Mouse (Mus musculus) forebrain, embryonic 10.5 days (tissue): ENCODE results near the gene Fkbpl. TPM values are rescaled to one million over a fixed set of nuclear protein-coding genes. Genes with fewer than 3 reads are reported as not detected.
A peak's percentile ranks its signal among the peaks of the same experiment; 100 is the strongest.

Experiments used
- DNase-seq: peaks from one replicate; pipeline ENCODE4 v3.0.0-alpha.2; 2017; ENCODE audit warnings: low spot score; ENCODE audit errors: extremely low spot score
- H3K27ac ChIP-seq: fragments of 300-500 bp; sonication (generic); 2 replicates; pipeline ENCODE4 v1.5.1; 2016; ENCODE audit warnings: mild to moderate bottlenecking
- H3K27me3 ChIP-seq: fragments of 300-500 bp; sonication (generic); 2 replicates; pipeline ENCODE4 v1.6.1; 2016; ENCODE audit warnings: mild to moderate bottlenecking; ENCODE audit not compliant: poor library complexity, severe bottlenecking
- H3K36me3 ChIP-seq: fragments of 300-500 bp; sonication (generic); replicated peaks from 2 replicates; pipeline ENCODE4 v1.6.1; 2016; ENCODE audit warnings: mild to moderate bottlenecking, moderate library complexity
- H3K4me1 ChIP-seq: fragments of 300-500 bp; sonication (generic); 2 replicates; pipeline ENCODE4 v1.6.1; 2016
- H3K4me3 ChIP-seq: fragments of 300-500 bp; sonication (generic); 2 replicates; pipeline ENCODE4 v1.5.1; 2016; ENCODE audit warnings: mild to moderate bottlenecking, moderate library complexity
- H3K9me3 ChIP-seq: fragments of 300-500 bp; sonication (generic); 2 replicates; pipeline ENCODE4 v1.6.1; 2016; ENCODE audit warnings: mild to moderate bottlenecking, moderate library complexity
- WGBS: fragments of 180-500 bp; shearing (Covaris S2); methylation state at CpG from one replicate; pipeline ENCODE4 v1.1.7; 2016; 5-methylcytosine and 5-hydroxymethylcytosine counted together
- polyA plus RNA-seq: library from polyadenylated mRNA; unstranded; fragments of >200 nt; fragmentation: Nextera tagmentation; extraction: Ambion mirVana; gene quantifications from 2 replicates; pipeline ENCODE4 v1.2.1, GENCODE M21; 2016

Gene Fkbpl
- 14.8 and 15.5 TPM in 2 replicates for polyA plus RNA-seq

GRCm38 (mm10) chr17:34644608-34645007 is at the start of gene Fkbpl:
TSS of gene Fkbpl (plus strand) at chr17:34644764.
- Histone ChIP-seq H3K9me3 (no peaks in the 10 kb centered on the region), H3K4me3 (peak within 1 kb of the TSS; percentile 99), H3K36me3 (peaks cover 21% of the 10 kb centered on the region), H3K27ac (peak within 1 kb of the TSS; percentile 80), H3K27me3 (no peaks in the 10 kb centered on the region), H3K4me1 (peaks cover 54% of the 10 kb centered on the region)
- DNase-seq, result peak; percentile 94
- WGBS, result 1% methylated on average over 16 of the region's 16 CpGs

GRCm38 (mm10) chr17:34596098-34596497 is 48.5 kb upstream of the Fkbpl start:
- Histone ChIP-seq H3K36me3 (peaks cover 47% of the 10 kb centered on the region), H3K4me3 (no peak overlapping the region; the same call in 1 of the 2 replicates), H3K27me3 (no peaks in the 10 kb centered on the region), H3K4me1 (peaks cover 77% of the 10 kb centered on the region), H3K27ac (no peak overlapping the region), H3K9me3 (no peaks in the 10 kb centered on the region)
- DNase-seq, result no peak
- 85% methylated on average over 8 of the region's 8 CpGs for WGBS

- Histone ChIP-seq H3K4me1 (peaks cover 72% of the 10 kb centered on the region), H3K27me3 (no peaks in the 10 kb centered on the region), H3K4me3 (peak within 1 kb of the TSS; percentile 10; the same call in 1 of the 2 replicates), H3K36me3 (peaks cover 58% of the 10 kb centered on the region), H3K9me3 (no peaks in the 10 kb centered on the region), H3K27ac (peak within 1 kb of the TSS; percentile 75)
- WGBS, result 20% methylated on average over 6 of the region's 6 CpGs
- DNase-seq, result no peak
Measured at GRCm38 (mm10) chr17:34597566-34598095, 46.9 kb upstream of the Fkbpl start, which contains the start of gene Ager. TSS of gene Ager (plus strand) at chr17:34597862.

- WGBS, result 76% methylated on average over 9 of the region's 9 CpGs
- no peaks in the 10 kb centered on the region for H3K27me3 ChIP-seq
- peaks cover 61% of the 10 kb centered on the region for H3K4me1 ChIP-seq
- peak overlapping the region; percentile 1; the same call in 1 of the 2 replicates for H3K4me3 ChIP-seq
- H3K9me3 ChIP-seq, result no peaks in the 10 kb centered on the region
- no peak overlapping the region for H3K27ac ChIP-seq
- peaks cover 45% of the 10 kb centered on the region for H3K36me3 ChIP-seq
- no peak for DNase-seq
Measured at GRCm38 (mm10) chr17:34599891-34600290, 44.7 kb upstream of the Fkbpl start.

- peaks cover 57% of the 10 kb centered on the region for H3K4me1 ChIP-seq
- H3K27ac ChIP-seq, result no peak overlapping the region
- no peaks in the 10 kb centered on the region for H3K9me3 ChIP-seq
- no peak for DNase-seq
- H3K36me3 ChIP-seq, result peaks cover 27% of the 10 kb centered on the region
- peak overlapping the region; percentile 70; the same call in 1 of the 2 replicates for H3K4me3 ChIP-seq
- no peaks in the 10 kb centered on the region for H3K27me3 ChIP-seq
- WGBS, result 92% methylated on average over 12 of the region's 12 CpGs
Measured at GRCm38 (mm10) chr17:34601796-34602195, 42.8 kb upstream of the Fkbpl start.

DNA sequence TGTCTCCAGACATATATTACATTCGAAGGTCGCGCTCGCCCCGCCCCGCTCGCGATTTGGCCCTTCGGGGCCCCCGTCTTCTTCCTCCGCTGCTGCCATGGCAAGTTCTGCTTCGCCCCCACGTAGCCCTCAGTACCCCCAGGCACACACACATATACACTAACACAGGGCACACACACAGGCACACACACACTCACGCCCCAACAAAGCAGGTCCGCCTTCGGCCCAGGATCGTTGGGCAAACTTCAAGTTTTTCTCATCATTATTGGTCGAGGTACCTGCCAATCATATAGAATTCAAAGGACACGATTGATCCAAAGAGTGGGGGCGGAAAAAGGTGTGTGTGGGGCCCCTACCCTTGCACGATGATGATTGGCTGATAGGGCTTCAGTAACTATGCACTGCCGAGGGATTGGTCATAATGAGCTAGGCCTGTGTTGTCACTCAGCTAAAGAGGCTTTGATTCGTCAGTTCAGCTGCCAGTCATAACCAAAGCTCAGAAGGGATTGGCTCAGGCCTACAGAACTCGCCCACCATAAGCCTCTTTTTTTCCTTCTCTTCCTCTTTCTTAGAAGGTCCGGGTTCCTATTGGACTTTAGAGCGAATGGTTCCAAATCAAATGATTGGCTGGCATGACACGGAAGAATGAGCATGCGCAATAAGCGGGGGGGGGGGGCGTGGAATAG is 41.0 kb upstream of the Fkbpl start, which contains the start of gene Rnf5:
TSS of gene Rnf5 (minus strand) at position 316 of the 686 bp plus-strand sequence.
- DNase-seq, result peak; percentile 96
- H3K4me3 ChIP-seq, result peak within 1 kb of the TSS; percentile 70
- H3K27me3 ChIP-seq, result no peaks in the 10 kb centered on the region
- no peaks in the 10 kb centered on the region for H3K9me3 ChIP-seq
- H3K27ac ChIP-seq, result peak within 1 kb of the TSS; percentile 93
- WGBS, result under 1% methylated on average over 30 of the region's 30 CpGs
- peaks cover 39% of the 10 kb centered on the region for H3K36me3 ChIP-seq
- peaks cover 59% of the 10 kb centered on the region for H3K4me1 ChIP-seq

GRCm38 (mm10) chr17:34604061-34604508 is 40.5 kb upstream of the Fkbpl start, which contains the start of gene Agpat1:
TSS of gene Agpat1 (plus strand) at chr17:34604262.
- Histone ChIP-seq H3K27ac (peak within 1 kb of the TSS; percentile 93), H3K4me1 (peaks cover 60% of the 10 kb centered on the region), H3K27me3 (no peaks in the 10 kb centered on the region), H3K4me3 (peak within 1 kb of the TSS; percentile 70), H3K9me3 (no peaks in the 10 kb centered on the region), H3K36me3 (peaks cover 43% of the 10 kb centered on the region)
- DNase-seq, result peak; percentile 100
- under 1% methylated on average over 35 of the region's 35 CpGs for WGBS

DNA sequence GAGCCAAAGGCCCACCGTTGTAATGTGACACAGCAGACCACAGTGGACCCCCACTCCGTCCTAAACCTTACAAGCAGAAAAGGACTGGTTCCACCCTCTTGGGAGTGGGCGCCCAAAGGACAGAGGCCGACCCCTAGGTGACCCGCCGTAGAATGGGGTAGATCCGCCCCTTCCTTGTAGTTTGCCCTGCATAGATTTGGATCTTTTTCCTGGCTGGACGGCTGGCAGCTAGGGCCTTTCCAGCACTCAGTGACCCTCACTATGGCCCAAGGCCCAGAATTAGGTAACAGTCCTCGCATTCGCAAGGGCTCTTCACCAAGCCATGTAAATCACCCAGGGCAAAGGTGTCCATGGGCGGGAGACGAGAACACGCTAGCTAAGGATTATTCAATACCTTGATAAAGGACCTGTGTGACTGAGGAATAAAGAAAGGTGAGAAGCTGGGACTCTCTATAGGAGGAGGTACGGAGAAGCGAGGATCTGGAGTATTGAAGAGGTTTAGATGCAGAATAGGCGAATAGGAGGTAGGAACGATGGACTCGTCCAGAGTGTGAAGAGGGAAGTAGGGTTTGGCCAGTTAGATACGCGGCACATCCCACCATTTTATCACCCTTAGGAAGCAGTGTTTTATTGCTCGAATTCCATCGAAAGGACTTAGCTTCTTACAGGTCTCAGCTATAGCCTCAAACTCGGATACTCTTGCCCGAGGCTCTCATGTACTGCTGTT is 39.9 kb upstream of the Fkbpl start:
- H3K9me3 ChIP-seq, result no peaks in the 10 kb centered on the region
- WGBS, result 17% methylated on average over 24 of the region's 24 CpGs
- peak overlapping the region; percentile 93 for H3K27ac ChIP-seq
- no peak for DNase-seq
- peak overlapping the region; percentile 70 for H3K4me3 ChIP-seq
- H3K4me1 ChIP-seq, result peaks cover 57% of the 10 kb centered on the region
- peaks cover 41% of the 10 kb centered on the region for H3K36me3 ChIP-seq
- H3K27me3 ChIP-seq, result no peaks in the 10 kb centered on the region

- H3K9me3 ChIP-seq, result no peaks in the 10 kb centered on the region
- DNase-seq, result peak; percentile 93
- H3K27me3 ChIP-seq, result no peaks in the 10 kb centered on the region
- WGBS, result under 1% methylated on average over 24 of the region's 30 CpGs
- H3K27ac ChIP-seq, result peak overlapping the region; percentile 93
- peak overlapping the region; percentile 70 for H3K4me3 ChIP-seq
- peaks cover 57% of the 10 kb centered on the region for H3K4me1 ChIP-seq
- peaks cover 41% of the 10 kb centered on the region for H3K36me3 ChIP-seq
Measured at GRCm38 (mm10) chr17:34605609-34606008, 39.0 kb upstream of the Fkbpl start.

DNA sequence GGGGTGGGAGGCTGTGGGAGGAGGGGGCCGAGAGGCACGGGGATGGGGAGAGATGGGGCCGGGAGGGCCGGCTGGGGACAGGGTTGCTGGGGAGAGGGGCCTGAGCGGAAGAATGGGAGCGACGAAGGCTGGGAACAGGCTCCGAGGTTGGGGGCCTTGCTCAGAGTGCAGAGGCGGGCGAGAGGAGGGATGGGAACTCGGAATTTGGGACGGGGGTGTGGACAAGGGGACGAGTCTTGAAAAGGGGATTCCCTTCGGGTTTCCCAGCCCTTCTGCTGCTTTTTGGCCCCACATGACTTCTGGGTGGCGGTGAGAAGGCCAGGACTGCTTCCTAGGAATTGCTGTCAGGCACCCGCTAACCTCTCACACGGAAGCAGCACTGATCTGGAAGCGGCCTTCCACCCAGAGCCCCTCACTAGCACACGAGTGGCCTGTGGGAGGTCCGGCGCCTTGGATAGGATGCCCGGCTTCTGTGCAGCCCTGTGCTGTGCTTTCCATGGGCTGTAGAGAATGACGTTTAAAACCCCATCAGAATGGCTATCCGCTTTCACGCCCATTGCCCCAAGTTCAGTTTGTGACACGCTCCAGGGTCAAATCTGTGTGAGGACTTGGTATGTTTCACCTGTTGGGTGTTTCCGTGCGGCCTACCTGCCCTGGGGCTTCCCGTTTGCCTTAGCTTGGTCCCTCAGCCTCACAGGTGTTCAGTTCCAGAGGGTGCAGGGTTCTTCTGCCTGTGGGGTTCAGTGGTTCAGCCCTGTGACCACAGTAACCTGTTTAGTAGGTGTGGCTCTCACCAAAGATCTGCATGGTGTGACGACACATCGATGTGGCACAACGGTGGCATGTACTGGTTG is 38.2 kb upstream of the Fkbpl start:
- WGBS, result 19% methylated on average over 32 of the region's 32 CpGs
- H3K27ac ChIP-seq, result peak overlapping the region; percentile 93
- H3K27me3 ChIP-seq, result no peaks in the 10 kb centered on the region
- no peaks in the 10 kb centered on the region for H3K9me3 ChIP-seq
- H3K4me1 ChIP-seq, result peaks cover 57% of the 10 kb centered on the region
- peak overlapping the region; percentile 70 for H3K4me3 ChIP-seq
- H3K36me3 ChIP-seq, result peaks cover 41% of the 10 kb centered on the region
- no peak for DNase-seq

DNA sequence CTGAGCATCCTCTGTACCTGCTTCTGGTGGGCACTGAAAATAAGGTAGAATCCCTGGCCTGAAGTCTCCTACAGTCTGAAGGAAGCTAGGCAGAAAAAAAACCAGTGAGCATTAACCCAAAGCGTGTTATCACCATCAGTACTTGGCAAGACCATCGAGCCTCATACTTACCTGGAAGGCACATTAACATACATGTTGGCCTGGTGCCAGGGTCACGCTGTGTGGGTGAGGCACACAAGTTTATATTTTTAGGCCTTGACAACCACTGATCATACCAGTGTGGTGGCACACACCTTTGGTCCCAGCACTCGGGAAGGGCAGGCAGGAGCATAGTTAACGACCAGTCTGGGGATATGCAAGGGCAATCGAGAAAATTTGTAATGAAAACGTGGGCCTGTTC is 36.6 kb upstream of the Fkbpl start:
- Histone ChIP-seq H3K36me3 (peaks cover 49% of the 10 kb centered on the region), H3K9me3 (no peaks in the 10 kb centered on the region), H3K27me3 (no peaks in the 10 kb centered on the region), H3K27ac (no peak overlapping the region), H3K4me3 (0 out of 2 replicates have a peak overlapping the region, but pooled peaks have one; percentile 5), H3K4me1 (peaks cover 43% of the 10 kb centered on the region)
- DNase-seq, result no peak
- 94% methylated on average over 7 of the region's 7 CpGs for WGBS

DNA sequence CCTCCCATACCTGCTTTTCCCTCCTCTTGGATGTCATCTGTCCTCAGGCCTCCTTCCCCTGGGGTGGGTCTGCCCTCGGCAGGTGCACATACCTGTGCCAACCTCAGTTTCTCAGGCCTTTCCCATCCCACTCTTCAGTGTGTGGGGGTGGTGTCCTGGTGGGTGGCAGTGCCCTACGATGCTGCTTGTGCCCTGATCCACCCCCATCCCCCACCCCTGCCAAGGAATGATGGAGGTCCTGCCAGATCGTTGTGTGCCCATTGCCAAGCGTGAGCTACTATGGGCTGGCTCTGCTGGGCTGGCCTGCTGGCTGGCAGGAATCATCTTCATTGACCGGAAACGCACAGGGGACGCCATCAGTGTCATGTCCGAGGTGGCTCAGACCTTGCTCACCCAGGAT is 33.5 kb upstream of the Fkbpl start:
- DNase-seq, result no peak
- no peaks in the 10 kb centered on the region for H3K9me3 ChIP-seq
- WGBS, result 93% methylated on average over 8 of the region's 8 CpGs
- peaks cover 34% of the 10 kb centered on the region for H3K4me1 ChIP-seq
- H3K4me3 ChIP-seq, result no peak overlapping the region
- no peaks in the 10 kb centered on the region for H3K27me3 ChIP-seq
- H3K36me3 ChIP-seq, result peaks cover 79% of the 10 kb centered on the region
- no peak overlapping the region for H3K27ac ChIP-seq
